Comparison of ENCODE assay signal across 17 mouse cellular contexts in the genomic region with DNA sequence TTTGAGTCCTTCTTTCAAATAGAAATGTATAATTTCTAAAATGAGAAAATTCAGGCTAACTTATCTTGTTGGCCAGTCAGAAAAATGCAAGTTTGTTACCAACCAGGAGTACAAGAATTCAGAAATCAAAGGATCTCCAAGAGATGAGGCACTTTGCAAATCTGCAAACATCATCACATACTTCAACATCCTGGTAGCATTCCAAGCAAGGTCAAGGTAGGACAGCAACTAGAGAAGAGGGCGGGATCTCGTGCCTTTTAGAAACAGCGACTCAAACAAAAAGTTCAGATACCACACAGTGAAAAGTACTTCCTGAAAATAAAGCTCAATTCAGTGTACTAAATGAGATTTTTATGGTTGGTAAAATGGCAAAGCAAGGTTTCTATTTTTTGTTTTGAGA.
"Had no signal": no experiment of that assay in that cellular context is flagged by ENCODE, and none has a peak within 500 bp of the region (broad histone marks: within the 10 kb centered on the region; RNA-seq: fewer than 3 reads in every experiment).

No protein-coding gene starts in this region.

- H3K27me3 ChIP-seq: lung, embryonic 15.5 days; midbrain, embryonic 12.5 days; neural tube, embryonic 13.5 days; neural tube, embryonic 15.5 days had no signal

- H3K4me1 ChIP-seq: lung, embryonic 15.5 days; midbrain, embryonic 10.5 days; midbrain, embryonic 12.5 days; neural tube, embryonic 13.5 days; neural tube, embryonic 15.5 days had no signal

- DNase-seq: lung, adult 18-20 months; lung, postnatal 4 days; midbrain, embryonic 14.5 days; retina, postnatal 1 day; right cerebral cortex, adult 18-20 months; right cerebral cortex, postnatal 25 days; right cerebral cortex, postnatal 4 days; spleen, adult 18-20 months; thymus, adult 18-20 months; thymus, postnatal 14 days; thymus, postnatal 36 days had no signal

- H3K4me3 ChIP-seq: lung, embryonic 15.5 days; midbrain, embryonic 10.5 days; midbrain, embryonic 12.5 days; myocyte; neural tube, embryonic 13.5 days; neural tube, embryonic 15.5 days had no signal

- H3K36me3 ChIP-seq: lung, embryonic 15.5 days; midbrain, embryonic 10.5 days; midbrain, embryonic 12.5 days; neural tube, embryonic 13.5 days; neural tube, embryonic 15.5 days had no signal

- H3K27ac ChIP-seq: lung, embryonic 15.5 days; midbrain, embryonic 10.5 days; midbrain, embryonic 12.5 days; neural tube, embryonic 13.5 days; neural tube, embryonic 15.5 days had no signal
